Mouse (Mus musculus) right cerebral cortex, adult 18-20 months (tissue): Measurements from ENCODE around the gene 1700012P22Rik.

ENCODE experiments used
- DNase-seq: peaks from one replicate; pipeline ENCODE4 v3.0.0; 2022; ENCODE audit warnings: mixed read lengths

The 1700012P22Rik gene

GRCm38 (mm10) chr4:144438672-144439071, at the start of gene 1700012P22Rik:
Gene 1700012P22Rik, minus strand, starts transcription at chr4:144438772.
- DNase-seq: no peak

- DNase-seq: no peak
These were observed 29.5 kb upstream of the 1700012P22Rik start for GRCm38 (mm10) chr4:144468091-144468490.

GRCm38 (mm10) chr4:144465206-144465605, 26.6 kb upstream of the 1700012P22Rik start:
- no peak for DNase-seq

- no peak for DNase-seq
These were observed 25.1 kb upstream of the 1700012P22Rik start, which contains the start of gene Aadacl3 for GRCm38 (mm10) chr4:144463656-144464055. Gene Aadacl3, minus strand, starts transcription at chr4:144463756.

- DNase-seq: no peak
These were observed 14.6 kb upstream of the 1700012P22Rik start, which contains the start of gene Gm9944 for GRCm38 (mm10) chr4:144453217-144453616. Gene Gm9944, minus strand, starts transcription at chr4:144453317.

GRCm38 (mm10) chr4:144448546-144448945, 10.0 kb upstream of the 1700012P22Rik start:
- no peak for DNase-seq

- DNase-seq: no peak
These were observed 3.0 kb upstream of the 1700012P22Rik start for GRCm38 (mm10) chr4:144441582-144441981.

- no peak for DNase-seq
These were observed 2.5 kb upstream of the 1700012P22Rik start for GRCm38 (mm10) chr4:144441095-144441494.

GRCm38 (mm10) chr4:144433216-144433615, 5.4 kb downstream of the 1700012P22Rik start:
- no peak for DNase-seq

GRCm38 (mm10) chr4:144430723-144431122, 7.8 kb downstream of the 1700012P22Rik start:
- no peak for DNase-seq

GRCm38 (mm10) chr4:144428868-144429267, 9.7 kb downstream of the 1700012P22Rik start:
- no peak for DNase-seq

- DNase-seq: no peak
These were observed 14.0 kb downstream of the 1700012P22Rik start for GRCm38 (mm10) chr4:144424590-144424989.

GRCm38 (mm10) chr4:144420644-144421043, 17.9 kb downstream of the 1700012P22Rik start:
- no peak for DNase-seq

- no peak for DNase-seq
These were observed 30.3 kb downstream of the 1700012P22Rik start, which contains the start of gene Pramef12 for GRCm38 (mm10) chr4:144408290-144408689. Gene Pramef12, minus strand, starts transcription at chr4:144408464.

- no peak for DNase-seq
These were observed 32.3 kb downstream of the 1700012P22Rik start for GRCm38 (mm10) chr4:144406261-144406660.

GRCm38 (mm10) chr4:144404456-144405086, 34.0 kb downstream of the 1700012P22Rik start:
- no peak for DNase-seq

- no peak for DNase-seq
These were observed 35.9 kb downstream of the 1700012P22Rik start for GRCm38 (mm10) chr4:144402712-144403111.

GRCm38 (mm10) chr4:144396316-144396715, 42.3 kb downstream of the 1700012P22Rik start:
- no peak for DNase-seq

- DNase-seq: no peak
These were observed 60.7 kb downstream of the 1700012P22Rik start, which contains the start of gene Pramef20 for GRCm38 (mm10) chr4:144377911-144378310. Gene Pramef20, minus strand, starts transcription at chr4:144377933.
